Mouse (Mus musculus) heart, embryonic 12.5 days (tissue): ENCODE measurements at regions not wholly inside any gene's neighbourhood (a gene's known extent, or its start where the extent isn't known, plus 50 kb on each side); places are given as distances from the start of the nearest gene placed in this dataset.

ENCODE experiments used
- ATAC-seq: fragments of 200-750 bp; cut with Nextera tagmentation; 2 replicates; pipeline ENCODE4 v1.8.0; 2017; ENCODE audit warnings: moderate TSS enrichment, moderate library complexity; ENCODE audit not compliant: insufficient number of reproducible peaks, low FRiP score
- H3K27ac ChIP-seq: fragments of 300-500 bp; sonication (generic); 2 replicates; pipeline ENCODE4 v1.5.1; 2016; ENCODE audit warnings: mild to moderate bottlenecking, moderate library complexity; ENCODE audit not compliant: poor library complexity, severe bottlenecking
- H3K27me3 ChIP-seq: fragments of 300-500 bp; sonication (generic); replicated peaks from 2 replicates; pipeline ENCODE4 v1.6.1; 2016; ENCODE audit warnings: mild to moderate bottlenecking, moderate library complexity
- H3K36me3 ChIP-seq: fragments of 300-500 bp; sonication (generic); 2 replicates; pipeline ENCODE4 v1.6.1; 2016; ENCODE audit warnings: mild to moderate bottlenecking, moderate library complexity
- H3K4me1 ChIP-seq: fragments of 300-500 bp; sonication (generic); replicated peaks from 2 replicates; pipeline ENCODE4 v1.6.1; 2016; ENCODE audit warnings: mild to moderate bottlenecking
- H3K4me2 ChIP-seq: fragments of 300-500 bp; sonication (generic); 2 replicates; pipeline ENCODE4 v1.6.1; 2016; ENCODE audit warnings: mild to moderate bottlenecking, moderate library complexity
- H3K4me3 ChIP-seq: fragments of 300-500 bp; sonication (generic); 2 replicates; pipeline ENCODE4 v1.5.1; 2016; ENCODE audit warnings: mild to moderate bottlenecking
- H3K9ac ChIP-seq: fragments of 300-500 bp; sonication (generic); 2 replicates; pipeline ENCODE4 v1.6.1; 2016; ENCODE audit warnings: mild to moderate bottlenecking, moderate library complexity
- H3K9me3 ChIP-seq: fragments of 300-500 bp; sonication (generic); replicated peaks from 2 replicates; pipeline ENCODE4 v1.6.1; 2016; ENCODE audit warnings: mild to moderate bottlenecking, moderate library complexity
- WGBS: fragments of 180-500 bp; shearing (Covaris S2); methylation state at CpG from one replicate; pipeline ENCODE4 v1.1.7; 2016; 5-methylcytosine and 5-hydroxymethylcytosine counted together

GRCm38 (mm10) chr17:84018817-84019216, 168.9 kb downstream of the Zfp36l2 start:
- Histone ChIP-seq H3K36me3 (no peaks in the 10 kb centered on the region), H3K4me3 (no peak overlapping the region), H3K4me1 (no peaks in the 10 kb centered on the region), H3K27ac (no peak overlapping the region), H3K9ac (no peak overlapping the region), H3K9me3 (peaks cover 4% of the 10 kb centered on the region; the same call in 1 of the 2 replicates), H3K27me3 (no peaks in the 10 kb centered on the region), H3K4me2 (no peak overlapping the region)
- WGBS, result 59% methylated on average over 1 of the region's 1 CpGs
- ATAC-seq, result no peak

- H3K9ac ChIP-seq, result no peak overlapping the region
- no peak overlapping the region for H3K4me3 ChIP-seq
- H3K4me2 ChIP-seq, result no peak overlapping the region
- 78% methylated on average over 4 of the region's 4 CpGs for WGBS
- H3K36me3 ChIP-seq, result no peaks in the 10 kb centered on the region
- no peaks in the 10 kb centered on the region for H3K4me1 ChIP-seq
- H3K27ac ChIP-seq, result no peak overlapping the region
- no peak for ATAC-seq
- no peaks in the 10 kb centered on the region for H3K27me3 ChIP-seq
- no peaks in the 10 kb centered on the region for H3K9me3 ChIP-seq
Measured at GRCm38 (mm10) chr17:84017891-84018290, 169.9 kb downstream of the Zfp36l2 start.

- no peak overlapping the region for H3K27ac ChIP-seq
- no peak for ATAC-seq
Measured at GRCm38 (mm10) chr17:84014287-84015039, 166.7 kb upstream of the Haao start.

GRCm38 (mm10) chr17:84010492-84011060, 162.8 kb upstream of the Haao start:
- Histone ChIP-seq H3K27ac (no peak overlapping the region), H3K9ac (no peak overlapping the region), H3K9me3 (no peaks in the 10 kb centered on the region), H3K36me3 (no peaks in the 10 kb centered on the region), H3K27me3 (0 out of 2 replicates have a peak, but pooled peaks cover 6% of the 10 kb centered on the region), H3K4me1 (peaks cover 10% of the 10 kb centered on the region; the same call in 1 of the 2 replicates), H3K4me2 (no peak overlapping the region), H3K4me3 (no peak overlapping the region)
- WGBS, result 83% methylated on average over 3 of the region's 3 CpGs
- ATAC-seq, result no peak

More at GRCm38 (mm10) chr17:84014287-84015039, 166.7 kb upstream of the Haao start:
- H3K4me2 ChIP-seq, result no peak overlapping the region
- H3K4me3 ChIP-seq, result no peak overlapping the region
- H3K4me1 ChIP-seq, result 0 out of 2 replicates have a peak, but pooled peaks cover 2% of the 10 kb centered on the region
- H3K9me3 ChIP-seq, result no peaks in the 10 kb centered on the region
- no peaks in the 10 kb centered on the region for H3K36me3 ChIP-seq
- no peak overlapping the region for H3K9ac ChIP-seq
- 66% methylated on average over 12 of the region's 12 CpGs for WGBS
- H3K27me3 ChIP-seq, result no peaks in the 10 kb centered on the region

- Histone ChIP-seq H3K9me3 (no peaks in the 10 kb centered on the region), H3K4me3 (no peak overlapping the region), H3K4me2 (no peak overlapping the region), H3K4me1 (peaks cover 10% of the 10 kb centered on the region; the same call in 1 of the 2 replicates), H3K9ac (no peak overlapping the region), H3K27ac (no peak overlapping the region), H3K36me3 (no peaks in the 10 kb centered on the region), H3K27me3 (0 out of 2 replicates have a peak, but pooled peaks cover 6% of the 10 kb centered on the region)
- 84% methylated on average over 7 of the region's 7 CpGs for WGBS
- ATAC-seq, result no peak
Measured at GRCm38 (mm10) chr17:84009966-84010365, 162.2 kb upstream of the Haao start.

GRCm38 (mm10) chr17:84009194-84009593, 161.4 kb upstream of the Haao start:
- H3K27me3 ChIP-seq, result 0 out of 2 replicates have a peak, but pooled peaks cover 6% of the 10 kb centered on the region
- H3K9ac ChIP-seq, result no peak overlapping the region
- no peak overlapping the region for H3K27ac ChIP-seq
- H3K4me1 ChIP-seq, result peaks cover 10% of the 10 kb centered on the region; the same call in 1 of the 2 replicates
- H3K36me3 ChIP-seq, result no peaks in the 10 kb centered on the region
- 0 out of 2 replicates have a peak, but pooled peaks have one; percentile 16 for ATAC-seq
- no peaks in the 10 kb centered on the region for H3K9me3 ChIP-seq
- H3K4me3 ChIP-seq, result no peak overlapping the region
- no peak overlapping the region for H3K4me2 ChIP-seq
- WGBS, result 82% methylated on average over 8 of the region's 8 CpGs

GRCm38 (mm10) chr17:84008682-84009052, 160.9 kb upstream of the Haao start:
- Histone ChIP-seq H3K9me3 (no peaks in the 10 kb centered on the region), H3K4me1 (peaks cover 10% of the 10 kb centered on the region; the same call in 1 of the 2 replicates), H3K36me3 (no peaks in the 10 kb centered on the region), H3K4me2 (no peak overlapping the region), H3K9ac (no peak overlapping the region), H3K27me3 (0 out of 2 replicates have a peak, but pooled peaks cover 6% of the 10 kb centered on the region), H3K27ac (no peak overlapping the region), H3K4me3 (no peak overlapping the region)
- ATAC-seq, result no peak
- 57% methylated on average over 7 of the region's 7 CpGs for WGBS

- H3K4me1 ChIP-seq, result peaks cover 10% of the 10 kb centered on the region; the same call in 1 of the 2 replicates
- WGBS, result 85% methylated on average over 12 of the region's 12 CpGs
- ATAC-seq, result no peak
Measured at GRCm38 (mm10) chr17:84008035-84008681, 160.4 kb upstream of the Haao start.

GRCm38 (mm10) chr17:84006748-84007147, 159.0 kb upstream of the Haao start:
- no peak overlapping the region for H3K27ac ChIP-seq
- no peaks in the 10 kb centered on the region for H3K9me3 ChIP-seq
- H3K27me3 ChIP-seq, result 0 out of 2 replicates have a peak, but pooled peaks cover 8% of the 10 kb centered on the region
- no peak for ATAC-seq
- H3K4me2 ChIP-seq, result no peak overlapping the region
- H3K36me3 ChIP-seq, result no peaks in the 10 kb centered on the region
- WGBS, result 78% methylated on average over 9 of the region's 9 CpGs
- H3K4me3 ChIP-seq, result no peak overlapping the region
- peaks cover 10% of the 10 kb centered on the region; the same call in 1 of the 2 replicates for H3K4me1 ChIP-seq
- H3K9ac ChIP-seq, result no peak overlapping the region

More at GRCm38 (mm10) chr17:84008035-84008681, 160.4 kb upstream of the Haao start:
- H3K36me3 ChIP-seq, result no peaks in the 10 kb centered on the region
- 0 out of 2 replicates have a peak, but pooled peaks cover 6% of the 10 kb centered on the region for H3K27me3 ChIP-seq
- no peak overlapping the region for H3K27ac ChIP-seq
- no peak overlapping the region for H3K4me2 ChIP-seq
- H3K9me3 ChIP-seq, result no peaks in the 10 kb centered on the region
- no peak overlapping the region for H3K9ac ChIP-seq
- H3K4me3 ChIP-seq, result no peak overlapping the region

GRCm38 (mm10) chr17:84004237-84004636, 156.5 kb upstream of the Haao start:
- no peak overlapping the region for H3K4me2 ChIP-seq
- H3K27me3 ChIP-seq, result 0 out of 2 replicates have a peak, but pooled peaks cover 8% of the 10 kb centered on the region
- H3K36me3 ChIP-seq, result no peaks in the 10 kb centered on the region
- no peak for ATAC-seq
- no peak overlapping the region for H3K9ac ChIP-seq
- H3K4me1 ChIP-seq, result peaks cover 7% of the 10 kb centered on the region; the same call in 1 of the 2 replicates
- H3K9me3 ChIP-seq, result no peaks in the 10 kb centered on the region
- 56% methylated on average over 6 of the region's 6 CpGs for WGBS
- no peak overlapping the region for H3K4me3 ChIP-seq
- H3K27ac ChIP-seq, result no peak overlapping the region
